Mouse (Mus musculus) embryo, embryonic 10.5 days (tissue): ENCODE data around the gene Rangap1.
"Not testable (repeated sequence)": the region's sequence is repeated elsewhere in the genome, so short reads cannot be mapped to it uniquely, and the experiment has no call there.

Source experiments
- DNase-seq: peaks from one replicate; pipeline ENCODE4 v3.0.0-alpha.2; 2015; ENCODE audit warnings: low spot score

Gene Rangap1

GRCm38 (mm10) chr15:81739924-81740323, 5.4 kb downstream of the Rangap1 start:
- DNase-seq = peak; percentile 40

- no peak for DNase-seq
Measured at GRCm38 (mm10) chr15:81739296-81739695, 6.0 kb downstream of the Rangap1 start.

- no peak for DNase-seq
Measured at GRCm38 (mm10) chr15:81735075-81735474, 10.3 kb downstream of the Rangap1 start.

GRCm38 (mm10) chr15:81729792-81730635, 15.3 kb downstream of the Rangap1 start:
- peak; percentile 99 for DNase-seq

- DNase-seq = peak; percentile 28
Measured at GRCm38 (mm10) chr15:81729241-81729791, 16.0 kb downstream of the Rangap1 start.

- DNase-seq = no peak
Measured at GRCm38 (mm10) chr15:81725965-81726364, 19.4 kb downstream of the Rangap1 start.

GRCm38 (mm10) chr15:81723653-81724052, 21.7 kb downstream of the Rangap1 start:
- DNase-seq = no peak

- no peak for DNase-seq
Measured at GRCm38 (mm10) chr15:81722361-81722760, 23.0 kb downstream of the Rangap1 start.

GRCm38 (mm10) chr15:81719139-81719531, 26.2 kb downstream of the Rangap1 start:
- no peak for DNase-seq

GRCm38 (mm10) chr15:81718336-81719138, 26.8 kb downstream of the Rangap1 start:
- peak; percentile 28 for DNase-seq

GRCm38 (mm10) chr15:81713742-81714141, 31.6 kb downstream of the Rangap1 start:
- no peak for DNase-seq

GRCm38 (mm10) chr15:81710801-81711200, 34.5 kb downstream of the Rangap1 start:
- DNase-seq = no peak

- DNase-seq = no peak
Measured at GRCm38 (mm10) chr15:81709686-81710085, 35.6 kb downstream of the Rangap1 start.

GRCm38 (mm10) chr15:81708991-81709390, 36.3 kb downstream of the Rangap1 start:
- DNase-seq = no peak

- DNase-seq = no peak
Measured at GRCm38 (mm10) chr15:81703094-81703489, 42.2 kb downstream of the Rangap1 start.

GRCm38 (mm10) chr15:81702306-81703093, 42.8 kb downstream of the Rangap1 start:
- DNase-seq = no peak

GRCm38 (mm10) chr15:81701350-81701749, 44.0 kb downstream of the Rangap1 start:
- not testable (repeated sequence) for DNase-seq

- DNase-seq = no peak
Measured at GRCm38 (mm10) chr15:81700601-81701000, 44.7 kb downstream of the Rangap1 start.

GRCm38 (mm10) chr15:81700161-81700560, 45.2 kb downstream of the Rangap1 start:
- DNase-seq = no peak

- no peak for DNase-seq
Measured at GRCm38 (mm10) chr15:81698532-81698931, 46.8 kb downstream of the Rangap1 start.

GRCm38 (mm10) chr15:81697847-81698246, 47.5 kb downstream of the Rangap1 start:
- DNase-seq = peak; percentile 63

- no peak for DNase-seq
Measured at GRCm38 (mm10) chr15:81697175-81697574, 48.2 kb downstream of the Rangap1 start, which contains the start of gene Chadl. Gene Chadl, minus strand, starts transcription at chr15:81697287.
